Mouse (Mus musculus) kidney, adult 2 months (tissue): ENCODE measurements around the gene Dlg2. TPM values are rescaled to one million over a fixed set of nuclear protein-coding genes. Genes with fewer than 3 reads are reported as not detected.

Experiments
- DNase-seq: peaks from one replicate; pipeline ENCODE4 v3.0.0; 2021
- H3K27ac ChIP-seq: fragments of 200-500 bp; 2 replicates; pipeline ENCODE4 v1.5.1; 2012; ENCODE audit warnings: low read depth, low read length, control low read depth, inconsistent platforms; ENCODE audit not compliant: insufficient read depth
- H3K27me3 ChIP-seq: fragments of 200-500 bp; replicated peaks from 2 replicates; pipeline ENCODE4 v1.6.1; 2012; ENCODE audit warnings: mild to moderate bottlenecking, moderate library complexity, low read length, inconsistent platforms; ENCODE audit not compliant: control insufficient read depth, insufficient read depth
- H3K36me3 ChIP-seq: fragments of 200-500 bp; 2 replicates; pipeline ENCODE4 v1.6.1; 2012; ENCODE audit warnings: mild to moderate bottlenecking, moderate library complexity, low read length, inconsistent platforms; ENCODE audit not compliant: control insufficient read depth, insufficient read depth
- H3K4me1 ChIP-seq: fragments of 200-500 bp; 2 replicates; pipeline ENCODE4 v1.6.1; 2011; ENCODE audit warnings: low read length; ENCODE audit not compliant: control insufficient read depth, insufficient read depth
- H3K4me3 ChIP-seq: fragments of 200-500 bp; 2 replicates; pipeline ENCODE4 v1.5.1; 2011; ENCODE audit warnings: mild to moderate bottlenecking, low read depth, low read length, control low read depth; ENCODE audit not compliant: insufficient read depth
- CTCF ChIP-seq: fragments of 200-500 bp; conservative IDR thresholded peaks from 2 replicates; pipeline ENCODE4 v1.5.1; 2011; ENCODE audit warnings: low read depth, mild to moderate bottlenecking, control low read depth, low read length, moderate library complexity, mixed read lengths; ENCODE audit not compliant: insufficient read depth, insufficient read length
- POLR2A ChIP-seq: fragments of 200-500 bp; IDR thresholded peaks from one replicate; pipeline ENCODE4 v1.6.1; 2011; ENCODE audit warnings: low read depth, low read length, control low read depth
- WGBS: fragments of 180-500 bp; shearing (Covaris S2); methylation state at CpG from one replicate; pipeline ENCODE4 v1.1.7; 2018; 5-methylcytosine and 5-hydroxymethylcytosine counted together
- polyA plus RNA-seq: library from polyadenylated mRNA; depleted of rRNA; stranded (reverse); fragments of >200 nt; gene quantifications from 2 replicates; pipeline ENCODE4 v1.2.3, GENCODE M21; 2012

The Dlg2 gene
- polyA plus RNA-seq, 1 experiment, result 2.1 TPM

GRCm38 (mm10) chr7:92463080-92463877 is 1986.8 kb downstream of the Dlg2 start:
- no peak overlapping the region for H3K27ac ChIP-seq
- H3K27me3 ChIP-seq, result no peaks in the 10 kb centered on the region

DNA sequence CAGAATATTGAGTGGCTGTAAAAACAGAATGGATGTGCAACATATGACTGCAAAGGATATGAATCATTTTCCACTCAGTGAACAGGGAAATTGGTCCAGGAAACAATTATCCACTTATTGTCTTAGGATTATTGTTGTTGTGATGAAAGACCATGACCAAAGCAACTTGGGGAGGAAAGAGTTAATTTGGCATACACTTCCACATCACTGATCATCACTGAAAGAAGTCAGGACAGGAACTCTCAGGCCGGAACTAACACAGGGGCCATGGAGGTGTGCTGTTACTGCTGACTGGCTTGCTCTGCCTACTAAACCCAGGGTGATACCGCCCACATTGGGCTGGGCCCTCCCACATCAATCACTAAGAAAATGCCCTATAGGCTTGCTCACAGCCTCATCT is 1987.8 kb downstream of the Dlg2 start:
- no peak overlapping the region for H3K4me3 ChIP-seq
- TF ChIP-seq CTCF (no peak), POLR2A (no peak)
- H3K27me3 ChIP-seq, result no peaks in the 10 kb centered on the region
- no peak overlapping the region for H3K27ac ChIP-seq
- no peak for DNase-seq
- 60% methylated on average over 2 of the region's 2 CpGs for WGBS
- H3K36me3 ChIP-seq, result no peaks in the 10 kb centered on the region
- no peaks in the 10 kb centered on the region for H3K4me1 ChIP-seq

More at GRCm38 (mm10) chr7:92463080-92463877, 1986.8 kb downstream of the Dlg2 start:
- Histone ChIP-seq H3K36me3 (no peaks in the 10 kb centered on the region), H3K4me3 (no peak overlapping the region), H3K4me1 (no peaks in the 10 kb centered on the region)
- WGBS, result 60% methylated on average over 2 of the region's 2 CpGs
- DNase-seq, result no peak
- TF ChIP-seq CTCF, result no peak
- no peak for TF ChIP-seq POLR2A

DNA sequence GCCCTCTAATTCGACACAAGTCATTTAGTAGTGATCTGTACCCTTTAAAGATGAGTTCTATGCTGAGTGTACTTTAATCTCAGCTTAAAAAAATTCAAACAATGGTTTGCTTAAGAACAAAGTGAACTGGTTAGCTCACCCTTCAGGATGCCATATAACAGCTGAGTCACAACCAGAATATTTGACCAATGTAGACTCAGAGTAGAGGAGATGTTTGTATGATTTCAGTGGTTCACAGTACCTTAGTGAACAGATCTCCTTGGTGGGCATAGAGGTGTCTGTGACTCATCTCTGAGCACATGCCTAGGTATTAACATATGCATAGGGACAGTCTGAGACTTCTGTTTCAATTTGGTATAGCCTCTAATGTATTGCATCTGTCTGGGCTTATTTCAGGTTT is 2002.7 kb downstream of the Dlg2 start:
- H3K36me3 ChIP-seq, result no peaks in the 10 kb centered on the region
- no peak for TF ChIP-seq CTCF
- no peak for TF ChIP-seq POLR2A
- DNase-seq, result no peak
- H3K4me3 ChIP-seq, result no peak overlapping the region
- H3K27ac ChIP-seq, result no peak overlapping the region
- H3K4me1 ChIP-seq, result no peaks in the 10 kb centered on the region
- no peaks in the 10 kb centered on the region for H3K27me3 ChIP-seq
- WGBS, result 69% methylated on average over 1 of the region's 1 CpGs

DNA sequence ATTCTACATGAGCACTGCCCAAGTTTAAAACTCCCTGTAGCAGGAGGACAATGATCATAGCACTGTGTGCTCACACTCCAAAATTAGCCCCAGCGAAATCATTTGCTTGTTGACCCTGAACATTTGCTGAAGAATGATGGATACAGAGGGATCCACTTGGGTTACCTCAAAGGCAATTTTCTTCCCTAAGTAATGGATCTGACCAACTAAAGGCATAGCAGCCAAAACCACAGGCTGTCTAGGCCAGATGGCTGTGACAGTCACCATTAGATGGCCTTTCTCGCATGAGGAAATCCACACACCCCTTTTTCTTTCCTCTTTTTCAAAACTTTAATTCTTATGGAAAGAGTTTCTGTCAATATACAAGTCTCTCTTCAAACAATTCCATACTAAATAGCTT is 2003.3 kb downstream of the Dlg2 start:
- H3K4me1 ChIP-seq, result no peaks in the 10 kb centered on the region
- H3K4me3 ChIP-seq, result no peak overlapping the region
- 81% methylated on average over 2 of the region's 2 CpGs for WGBS
- H3K27me3 ChIP-seq, result no peaks in the 10 kb centered on the region
- no peak for DNase-seq
- H3K27ac ChIP-seq, result no peak overlapping the region
- TF ChIP-seq CTCF (no peak), POLR2A (no peak)
- no peaks in the 10 kb centered on the region for H3K36me3 ChIP-seq

DNA sequence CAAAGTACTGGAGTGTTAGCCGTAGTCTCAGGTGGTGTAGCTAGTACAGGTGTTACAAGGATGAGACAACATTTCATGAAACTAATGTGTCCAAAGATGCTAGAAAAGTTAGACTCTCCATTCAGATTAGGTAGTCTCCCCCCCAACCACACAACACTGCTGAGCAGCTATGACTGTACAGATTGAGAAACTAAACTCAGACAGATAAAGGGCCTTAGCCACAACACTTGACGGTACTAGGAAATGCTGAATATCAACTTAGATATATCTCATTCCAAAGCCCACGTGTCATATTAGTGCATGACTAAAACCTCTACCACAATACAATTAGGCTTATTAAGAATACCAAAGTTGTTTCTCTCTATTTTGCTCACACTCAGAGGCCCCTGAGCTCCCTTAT is 2006.9 kb downstream of the Dlg2 start:
- TF ChIP-seq CTCF (no peak), POLR2A (no peak)
- Histone ChIP-seq H3K4me1 (no peaks in the 10 kb centered on the region), H3K27ac (no peak overlapping the region), H3K36me3 (no peaks in the 10 kb centered on the region), H3K27me3 (no peaks in the 10 kb centered on the region), H3K4me3 (no peak overlapping the region)
- WGBS, result 84% methylated on average over 3 of the region's 3 CpGs
- no peak for DNase-seq

- WGBS, result 49% methylated on average over 3 of the region's 3 CpGs
- Histone ChIP-seq H3K4me3 (no peak overlapping the region), H3K27me3 (no peaks in the 10 kb centered on the region), H3K36me3 (no peaks in the 10 kb centered on the region), H3K27ac (no peak overlapping the region), H3K4me1 (no peaks in the 10 kb centered on the region)
- TF ChIP-seq POLR2A (no peak), CTCF (no peak)
- DNase-seq, result no peak
Observed at GRCm38 (mm10) chr7:92485881-92486710, 2009.6 kb downstream of the Dlg2 start.

GRCm38 (mm10) chr7:92486878-92487277 is 2010.4 kb downstream of the Dlg2 start:
- Histone ChIP-seq H3K27me3 (no peaks in the 10 kb centered on the region), H3K36me3 (no peaks in the 10 kb centered on the region), H3K27ac (no peak overlapping the region), H3K4me1 (no peaks in the 10 kb centered on the region), H3K4me3 (no peak overlapping the region)
- no peak for DNase-seq
- TF ChIP-seq CTCF (no peak), POLR2A (no peak)
- 79% methylated on average over 4 of the region's 4 CpGs for WGBS

- Histone ChIP-seq H3K4me1 (no peaks in the 10 kb centered on the region), H3K27me3 (no peaks in the 10 kb centered on the region), H3K36me3 (no peaks in the 10 kb centered on the region), H3K27ac (no peak overlapping the region), H3K4me3 (no peak overlapping the region)
- TF ChIP-seq CTCF (no peak), POLR2A (no peak)
- WGBS, result 98% methylated on average over 1 of the region's 1 CpGs
- no peak for DNase-seq
Observed at GRCm38 (mm10) chr7:92492262-92492661, 2015.8 kb downstream of the Dlg2 start.
